Mouse (Mus musculus): ENCODE measurements at regions not wholly inside any gene's neighbourhood (a gene's known extent, or its start where the extent isn't known, plus 50 kb on each side); places are given as distances from the start of the nearest gene placed in this dataset.

GRCm38 (mm10) chr2:114915025-114915690, 260.4 kb upstream of the Dph6 start:
- Histone ChIP-seq H3K27ac (ENCODE audit: low read length) (no peak overlapping the region), H3K36me3 (ENCODE audit: control insufficient read depth, insufficient read depth, low read length) (no peaks in the 10 kb centered on the region), H3K9ac (ENCODE audit: low read depth, low read length) (no peak overlapping the region), H3K4me2 (ENCODE audit: low read length) (no peak overlapping the region), H3K4me1 (ENCODE audit: control insufficient read depth, insufficient read depth, low read length) (no peaks in the 10 kb centered on the region), H3K9me3 (replicated peaks; ENCODE audit: control insufficient read depth, low read length, poor library complexity, severe bottlenecking) (no peaks in the 10 kb centered on the region), H3K4me3 (ENCODE audit: low read depth, low read length) (no peak overlapping the region), H3K27me3 (ENCODE audit: control insufficient read depth, insufficient read depth, low read depth, low read length) (no peaks in the 10 kb centered on the region)
- 89% methylated on average over 6 of the region's 6 CpGs for WGBS
- no peak for ATAC-seq

- no peaks in the 10 kb centered on the region for H3K27me3 ChIP-seq (ENCODE audit: control insufficient read depth, insufficient read depth, low read depth, low read length)
- no peaks in the 10 kb centered on the region for H3K36me3 ChIP-seq (ENCODE audit: control insufficient read depth, insufficient read depth, low read length)
- no peak overlapping the region for H3K27ac ChIP-seq (ENCODE audit: low read length)
- H3K4me1 ChIP-seq (ENCODE audit: control insufficient read depth, insufficient read depth, low read length): no peaks in the 10 kb centered on the region
- H3K4me2 ChIP-seq (ENCODE audit: low read length): no peak overlapping the region
- no peak for ATAC-seq
- H3K4me3 ChIP-seq (ENCODE audit: low read depth, low read length): no peak overlapping the region
- no peaks in the 10 kb centered on the region for H3K9me3 ChIP-seq (replicated peaks; ENCODE audit: control insufficient read depth, low read length, poor library complexity, severe bottlenecking)
- no peak overlapping the region for H3K9ac ChIP-seq (ENCODE audit: low read depth, low read length)
- WGBS: 74% methylated on average over 16 of the region's 16 CpGs
These were observed 263.9 kb upstream of the Dph6 start for GRCm38 (mm10) chr2:114918420-114919332.

- Histone ChIP-seq H3K4me1 (ENCODE audit: control insufficient read depth, insufficient read depth, low read length) (no peaks in the 10 kb centered on the region), H3K9ac (ENCODE audit: low read depth, low read length) (no peak overlapping the region), H3K27ac (ENCODE audit: low read length) (no peak overlapping the region), H3K9me3 (replicated peaks; ENCODE audit: control insufficient read depth, low read length, poor library complexity, severe bottlenecking) (no peaks in the 10 kb centered on the region), H3K36me3 (ENCODE audit: control insufficient read depth, insufficient read depth, low read length) (no peaks in the 10 kb centered on the region), H3K4me2 (ENCODE audit: low read length) (no peak overlapping the region), H3K4me3 (ENCODE audit: low read depth, low read length) (no peak overlapping the region), H3K27me3 (ENCODE audit: control insufficient read depth, insufficient read depth, low read depth, low read length) (no peaks in the 10 kb centered on the region)
- WGBS: 80% methylated on average over 2 of the region's 2 CpGs
- no peak for ATAC-seq
These were observed 269.1 kb upstream of the Dph6 start for GRCm38 (mm10) chr2:114923911-114924310.

GRCm38 (mm10) chr2:114935436-114935835, 280.7 kb upstream of the Dph6 start:
- H3K4me1 ChIP-seq (ENCODE audit: control insufficient read depth, insufficient read depth, low read length): no peaks in the 10 kb centered on the region
- ATAC-seq: no peak; the same call in 1 of the 2 replicates
- no peaks in the 10 kb centered on the region for H3K27me3 ChIP-seq (ENCODE audit: control insufficient read depth, insufficient read depth, low read depth, low read length)
- H3K4me2 ChIP-seq (ENCODE audit: low read length): no peak overlapping the region
- H3K36me3 ChIP-seq (ENCODE audit: control insufficient read depth, insufficient read depth, low read length): no peaks in the 10 kb centered on the region
- H3K27ac ChIP-seq (ENCODE audit: low read length): no peak overlapping the region
- H3K9me3 ChIP-seq (replicated peaks; ENCODE audit: control insufficient read depth, low read length, poor library complexity, severe bottlenecking): no peaks in the 10 kb centered on the region
- H3K9ac ChIP-seq (ENCODE audit: low read depth, low read length): no peak overlapping the region
- WGBS: 89% methylated on average over 3 of the region's 3 CpGs
- H3K4me3 ChIP-seq (ENCODE audit: low read depth, low read length): no peak overlapping the region

GRCm38 (mm10) chr2:114938416-114939147, 283.8 kb upstream of the Dph6 start:
- H3K9ac ChIP-seq (ENCODE audit: low read depth, low read length): no peak overlapping the region
- no peaks in the 10 kb centered on the region for H3K36me3 ChIP-seq (ENCODE audit: control insufficient read depth, insufficient read depth, low read length)
- H3K27me3 ChIP-seq (ENCODE audit: control insufficient read depth, insufficient read depth, low read depth, low read length): no peaks in the 10 kb centered on the region
- no peak for ATAC-seq
- WGBS: 57% methylated on average over 7 of the region's 7 CpGs
- no peaks in the 10 kb centered on the region for H3K9me3 ChIP-seq (replicated peaks; ENCODE audit: control insufficient read depth, low read length, poor library complexity, severe bottlenecking)
- H3K4me3 ChIP-seq (ENCODE audit: low read depth, low read length): no peak overlapping the region
- H3K4me2 ChIP-seq (ENCODE audit: low read length): no peak overlapping the region
- H3K4me1 ChIP-seq (ENCODE audit: control insufficient read depth, insufficient read depth, low read length): no peaks in the 10 kb centered on the region
- no peak overlapping the region for H3K27ac ChIP-seq (ENCODE audit: low read length)

GRCm38 (mm10) chr2:114966111-114966510, 311.3 kb upstream of the Dph6 start:
- Histone ChIP-seq H3K27ac (ENCODE audit: low read length) (no peak overlapping the region), H3K36me3 (ENCODE audit: control insufficient read depth, insufficient read depth, low read length) (no peaks in the 10 kb centered on the region), H3K4me3 (ENCODE audit: low read depth, low read length) (no peak overlapping the region), H3K4me2 (ENCODE audit: low read length) (no peak overlapping the region), H3K9ac (ENCODE audit: low read depth, low read length) (no peak overlapping the region), H3K9me3 (replicated peaks; ENCODE audit: control insufficient read depth, low read length, poor library complexity, severe bottlenecking) (no peaks in the 10 kb centered on the region), H3K4me1 (ENCODE audit: control insufficient read depth, insufficient read depth, low read length) (no peaks in the 10 kb centered on the region), H3K27me3 (ENCODE audit: control insufficient read depth, insufficient read depth, low read depth, low read length) (no peaks in the 10 kb centered on the region)
- ATAC-seq: no peak
- 89% methylated on average over 3 of the region's 3 CpGs for WGBS

GRCm38 (mm10) chr2:114968651-114969050, 313.9 kb upstream of the Dph6 start:
- no peak overlapping the region for H3K27ac ChIP-seq (ENCODE audit: low read length)
- WGBS: 51% methylated on average over 1 of the region's 1 CpGs

GRCm38 (mm10) chr2:114993419-114993818, 338.7 kb upstream of the Dph6 start:
- no peaks in the 10 kb centered on the region for H3K4me1 ChIP-seq (ENCODE audit: control insufficient read depth, insufficient read depth, low read length)
- H3K9me3 ChIP-seq (replicated peaks; ENCODE audit: control insufficient read depth, low read length, poor library complexity, severe bottlenecking): no peaks in the 10 kb centered on the region
- H3K36me3 ChIP-seq (ENCODE audit: control insufficient read depth, insufficient read depth, low read length): no peaks in the 10 kb centered on the region
- no peak overlapping the region for H3K4me3 ChIP-seq (ENCODE audit: low read depth, low read length)
- H3K27ac ChIP-seq (ENCODE audit: low read length): no peak overlapping the region
- no peak overlapping the region for H3K9ac ChIP-seq (ENCODE audit: low read depth, low read length)
- ATAC-seq: no peak
- H3K27me3 ChIP-seq (ENCODE audit: control insufficient read depth, insufficient read depth, low read depth, low read length): no peaks in the 10 kb centered on the region
- H3K4me2 ChIP-seq (ENCODE audit: low read length): no peak overlapping the region

More at GRCm38 (mm10) chr2:114968651-114969050, 313.9 kb upstream of the Dph6 start:
- H3K4me2 ChIP-seq (ENCODE audit: low read length): no peak overlapping the region
- H3K9me3 ChIP-seq (replicated peaks; ENCODE audit: control insufficient read depth, low read length, poor library complexity, severe bottlenecking): no peaks in the 10 kb centered on the region
- no peaks in the 10 kb centered on the region for H3K27me3 ChIP-seq (ENCODE audit: control insufficient read depth, insufficient read depth, low read depth, low read length)
- H3K36me3 ChIP-seq (ENCODE audit: control insufficient read depth, insufficient read depth, low read length): no peaks in the 10 kb centered on the region
- H3K9ac ChIP-seq (ENCODE audit: low read depth, low read length): no peak overlapping the region
- no peak overlapping the region for H3K4me3 ChIP-seq (ENCODE audit: low read depth, low read length)
- no peak for ATAC-seq
- no peaks in the 10 kb centered on the region for H3K4me1 ChIP-seq (ENCODE audit: control insufficient read depth, insufficient read depth, low read length)

GRCm38 (mm10) chr2:114993882-114994281, 339.1 kb upstream of the Dph6 start:
- 87% methylated on average over 2 of the region's 2 CpGs for WGBS

More at GRCm38 (mm10) chr2:114993882-114994281, 339.1 kb upstream of the Dph6 start:
- no peak overlapping the region for H3K4me3 ChIP-seq (ENCODE audit: low read depth, low read length)
- no peak overlapping the region for H3K4me2 ChIP-seq (ENCODE audit: low read length)
- ATAC-seq: no peak
- no peak overlapping the region for H3K27ac ChIP-seq (ENCODE audit: low read length)
- H3K9ac ChIP-seq (ENCODE audit: low read depth, low read length): no peak overlapping the region
- no peaks in the 10 kb centered on the region for H3K9me3 ChIP-seq (replicated peaks; ENCODE audit: control insufficient read depth, low read length, poor library complexity, severe bottlenecking)
- no peaks in the 10 kb centered on the region for H3K27me3 ChIP-seq (ENCODE audit: control insufficient read depth, insufficient read depth, low read depth, low read length)
- H3K4me1 ChIP-seq (ENCODE audit: control insufficient read depth, insufficient read depth, low read length): no peaks in the 10 kb centered on the region
- H3K36me3 ChIP-seq (ENCODE audit: control insufficient read depth, insufficient read depth, low read length): no peaks in the 10 kb centered on the region

All from midbrain, embryonic 16.5 days (tissue).